Mouse (Mus musculus) spleen, embryonic (tissue): ENCODE measurements around the gene Phpt1.

Experiments used
- CTCF ChIA-PET: fragments of 350-600 bp; sonication (Branson Sonifier 250); formaldehyde crosslinking; loops from one replicate; lab custom pipeline; 2022; lab: Charles Lee

Gene Phpt1

GRCm38 (mm10) chr2:25583120-25583481 is 8.1 kb upstream of the Phpt1 start:
- CTCF ChIA-PET = no interaction called here

GRCm38 (mm10) chr2:25582466-25583119 is 7.6 kb upstream of the Phpt1 start:
- CTCF ChIA-PET = interaction anchor here (1.7 kb wide), 1 partner anchor 39 kb away, joined by 4 read pairs; no protein-coding TSS in a partner anchor

- CTCF ChIA-PET = interaction anchor here (1.5 to 1.7 kb wide), 2 partner anchors 24 to 38 kb away, joined by 4 to 6 read pairs; partner anchors contain the start of gene Edf1
Measured at GRCm38 (mm10) chr2:25581901-25582301, 6.9 kb upstream of the Phpt1 start.

GRCm38 (mm10) chr2:25581294-25581864 is 6.4 kb upstream of the Phpt1 start, which contains the start of gene Ajm1:
Ajm1 (minus strand) TSS chr2:25581757.
- CTCF ChIA-PET = interaction anchor here (0.7 to 1.7 kb wide), 3 partner anchors 24 to 48 kb away, joined by 3 to 6 read pairs (median 4); partner anchors contain the start of gene Edf1

- CTCF ChIA-PET = interaction anchor here (0.7 to 1.7 kb wide), 3 partner anchors 23 to 48 kb away, joined by 3 to 6 read pairs (median 4); partner anchors contain the start of gene Edf1
Measured at GRCm38 (mm10) chr2:25580621-25581101, 5.6 kb upstream of the Phpt1 start.

- CTCF ChIA-PET = interaction anchor here (1.1 kb wide), 1 partner anchor 1890 kb away, joined by 3 read pairs; no protein-coding TSS in a partner anchor
Measured at GRCm38 (mm10) chr2:25579737-25580460, 4.9 kb upstream of the Phpt1 start.

- CTCF ChIA-PET = interaction anchor here (1.1 kb wide), 1 partner anchor 1891 kb away, joined by 3 read pairs; no protein-coding TSS in a partner anchor
Measured at GRCm38 (mm10) chr2:25578796-25579736, 4.0 kb upstream of the Phpt1 start.

- CTCF ChIA-PET = interaction anchor here (0.5 to 0.6 kb wide), 2 partner anchors 31 to 1461 kb away, joined by 3 to 21 read pairs; partner anchors contain the start of gene Traf2
Measured at GRCm38 (mm10) chr2:25577951-25578795, 3.1 kb upstream of the Phpt1 start.

- CTCF ChIA-PET = no interaction called here
Measured at GRCm38 (mm10) chr2:25576965-25577891, 2.2 kb upstream of the Phpt1 start.

GRCm38 (mm10) chr2:25576028-25576850 is 1.2 kb upstream of the Phpt1 start:
- CTCF ChIA-PET = no interaction called here

- CTCF ChIA-PET = interaction anchor here (0.6 kb wide), 2 partner anchors 11 to 18 kb away, joined by 3 to 6 read pairs; partner anchors contain the start of gene Edf1
Measured at GRCm38 (mm10) chr2:25575432-25576027, 506 bp upstream of the Phpt1 start.

GRCm38 (mm10) chr2:25574136-25574535 is 888 bp downstream of the Phpt1 start:
- CTCF ChIA-PET = interaction anchor here (0.5 to 0.9 kb wide), 2 partner anchors 27 to 121 kb away, joined by 3 to 9 read pairs; no protein-coding TSS in a partner anchor

GRCm38 (mm10) chr2:25573068-25573467 is 2.0 kb downstream of the Phpt1 start:
- CTCF ChIA-PET = interaction anchor here (0.7 kb wide), 1 partner anchor 19 kb away, joined by 3 read pairs; no protein-coding TSS in a partner anchor

- CTCF ChIA-PET = no interaction called here
Measured at GRCm38 (mm10) chr2:25571221-25571620, 3.8 kb downstream of the Phpt1 start.

- CTCF ChIA-PET = no interaction called here
Measured at GRCm38 (mm10) chr2:25569323-25569722, 5.7 kb downstream of the Phpt1 start.

- CTCF ChIA-PET = no interaction called here
Measured at GRCm38 (mm10) chr2:25568473-25569019, 6.5 kb downstream of the Phpt1 start.

GRCm38 (mm10) chr2:25566558-25566957 is 8.5 kb downstream of the Phpt1 start:
- CTCF ChIA-PET = no interaction called here
